Mouse (Mus musculus): Measurements from ENCODE around the gene Sap30l.
"Not testable (repeated sequence)": the region's sequence is repeated elsewhere in the genome, so short reads cannot be mapped to it uniquely, and the experiment has no call there.

Gene Sap30l

GRCm38 (mm10) chr11:57827915-57828545 is 26.6 kb downstream of the Sap30l start:
- in situ Hi-C loops (cut with MboI; ENCODE audit: unreplicated experiment in 2 of 2), result no loop called here

GRCm38 (mm10) chr11:57828955-57829870 is 27.8 kb downstream of the Sap30l start:
- in situ Hi-C loops (cut with MboI; ENCODE audit: unreplicated experiment in 2 of 2), result no loop called here

- in situ Hi-C loops (cut with MboI; ENCODE audit: unreplicated experiment in 2 of 2), result loop anchor here in 1 of 2 experiments (5.0 kb wide), 1 partner anchor 37 kb away; no protein-coding TSS in a partner anchor
Observed at GRCm38 (mm10) chr11:57829871-57830775, 28.7 kb downstream of the Sap30l start.

- in situ Hi-C loops (cut with MboI; ENCODE audit: unreplicated experiment in 2 of 2), result loop anchor here in 1 of 2 experiments (5.0 kb wide), 1 partner anchor 36 kb away; no protein-coding TSS in a partner anchor
Observed at GRCm38 (mm10) chr11:57831281-57831781, 29.9 kb downstream of the Sap30l start.

- in situ Hi-C loops (cut with MboI; ENCODE audit: unreplicated experiment in 2 of 2), result loop anchor here in 1 of 2 experiments (5.0 kb wide), 1 partner anchor 35 kb away; no protein-coding TSS in a partner anchor
Observed at GRCm38 (mm10) chr11:57831861-57832260, 30.4 kb downstream of the Sap30l start.

GRCm38 (mm10) chr11:57832552-57833201 is 31.2 kb downstream of the Sap30l start, which contains the start of gene Hand1:
Hand1 (minus strand) TSS chr11:57832818.
- in situ Hi-C loops (cut with MboI; ENCODE audit: unreplicated experiment in 2 of 2), result loop anchor here in 1 of 2 experiments (5.0 kb wide), 1 partner anchor 35 kb away; no protein-coding TSS in a partner anchor

- in situ Hi-C loops (cut with MboI; ENCODE audit: unreplicated experiment in 2 of 2), result loop anchor here in 1 of 2 experiments (5.0 kb wide), 1 partner anchor 34 kb away; no protein-coding TSS in a partner anchor
Observed at GRCm38 (mm10) chr11:57833296-57833977, 32.0 kb downstream of the Sap30l start.

- in situ Hi-C loops (cut with MboI; ENCODE audit: unreplicated experiment in 2 of 2), result loop anchor here in 1 of 2 experiments (5.0 kb wide), 1 partner anchor 33 kb away; no protein-coding TSS in a partner anchor
Observed at GRCm38 (mm10) chr11:57834031-57834430, 32.6 kb downstream of the Sap30l start.

GRCm38 (mm10) chr11:57835331-57835730 is 33.9 kb downstream of the Sap30l start:
- in situ Hi-C loops (cut with MboI; ENCODE audit: unreplicated experiment in 2 of 2), result no loop called here

- in situ Hi-C loops (cut with MboI; ENCODE audit: unreplicated experiment in 2 of 2), result no loop called here
Observed at GRCm38 (mm10) chr11:57835931-57836330, 34.5 kb downstream of the Sap30l start.

- in situ Hi-C loops (cut with MboI; ENCODE audit: unreplicated experiment in 2 of 2), result no loop called here
Observed at GRCm38 (mm10) chr11:57836401-57836800, 35.0 kb downstream of the Sap30l start.

GRCm38 (mm10) chr11:57836872-57837680 is 35.6 kb downstream of the Sap30l start:
- in situ Hi-C loops (cut with MboI; ENCODE audit: unreplicated experiment in 2 of 2), result no loop called here

GRCm38 (mm10) chr11:57837861-57838680 is 36.6 kb downstream of the Sap30l start:
- in situ Hi-C loops (cut with MboI; ENCODE audit: unreplicated experiment in 2 of 2), result no loop called here

GRCm38 (mm10) chr11:57840986-57841385 is 39.5 kb downstream of the Sap30l start:
- in situ Hi-C loops (cut with MboI; ENCODE audit: unreplicated experiment in 2 of 2), result no loop called here

- in situ Hi-C loops (cut with MboI; ENCODE audit: unreplicated experiment in 2 of 2), result no loop called here
Observed at GRCm38 (mm10) chr11:57841391-57841790, 40.0 kb downstream of the Sap30l start.

GRCm38 (mm10) chr11:57846421-57847363 is 45.3 kb downstream of the Sap30l start:
- in situ Hi-C loops (cut with MboI; ENCODE audit: unreplicated experiment in 2 of 2), result not testable (repeated sequence)

All from v-Abl transformed pro-B cells (cell line).